9 mouse cellular contexts compared by ENCODE assay signal in genomic region chr17:35201787-35202186, GRCm38 (mm10). TPM values are rescaled to one million over a fixed set of nuclear protein-coding genes. Genes with fewer than 3 reads are reported as not detected.
DNase-seq lines count a peak whose midpoint lies in the region; ATAC-seq lines count a peak whose summit lies in the region.
"Had no signal": no experiment of that assay in that cellular context is flagged by ENCODE, and none has a peak within 500 bp of the region (broad histone marks: within the 10 kb centered on the region; RNA-seq: fewer than 3 reads in every experiment).

Tnf (minus strand) TSS chr17:35202007.

- no peaks in the 10 kb centered on the region for H3K36me3 ChIP-seq in heart, embryonic 11.5 days (ENCODE audit: control insufficient read depth, insufficient read depth, low read length)
- no peaks in the 10 kb centered on the region for H3K36me3 ChIP-seq in limb, embryonic 15.5 days
- H3K36me3 ChIP-seq: neural tube, embryonic 13.5 days had no signal

- H3K9ac ChIP-seq in heart, embryonic 11.5 days (ENCODE audit: low read depth, low read length) = no peak within 1 kb of the TSS
- no peak within 1 kb of the TSS for H3K9ac ChIP-seq in limb, embryonic 15.5 days
- H3K9ac ChIP-seq: neural tube, embryonic 13.5 days had no signal

- H3K9me3 ChIP-seq in heart, embryonic 11.5 days (replicated peaks; ENCODE audit: control insufficient read depth, low read length) = no peaks in the 10 kb centered on the region
- H3K9me3 ChIP-seq in limb, embryonic 15.5 days = no peaks in the 10 kb centered on the region
- H3K9me3 ChIP-seq: neural tube, embryonic 13.5 days had no signal

- WGBS in heart, embryonic 11.5 days (ENCODE audit: insufficient replicate concordance) = 26% methylated on average over 13 of the region's 13 CpGs
- 23% methylated on average over 13 of the region's 13 CpGs for WGBS in limb, embryonic 15.5 days

- no peak within 1 kb of the TSS for H3K4me3 ChIP-seq in heart, embryonic 11.5 days (ENCODE audit: low read depth, low read length)
- peak within 1 kb of the TSS; percentile 12; the same call in 1 of the 2 replicates for H3K4me3 ChIP-seq in limb, embryonic 15.5 days
- H3K4me3 ChIP-seq: neural tube, embryonic 13.5 days had no signal

- no peak within 1 kb of the TSS for H3K27ac ChIP-seq in heart, embryonic 11.5 days (ENCODE audit: low read depth, low read length)
- H3K27ac ChIP-seq in limb, embryonic 15.5 days = no peak within 1 kb of the TSS
- H3K27ac ChIP-seq: neural tube, embryonic 13.5 days had no signal

- DNase-seq in heart, adult 18-20 months = peak; percentile 75 to 86
- DNase-seq in heart, adult 8-10 months (ENCODE audit: low spot score) = peak; percentile 84
- peak; percentile 63 for DNase-seq in skeletal muscle tissue, adult 2 months (ENCODE audit: low read depth, low spot score)
- no peak for DNase-seq in cerebellum, adult 9-10 months
- no peak for DNase-seq in frontal cortex, postnatal 36 days (ENCODE audit: low spot score in 2 of 2)
- no peak for DNase-seq in cerebellum, adult 18-20 months

- no peaks in the 10 kb centered on the region for H3K4me1 ChIP-seq in heart, embryonic 11.5 days (ENCODE audit: control insufficient read depth, insufficient read depth, low read length)
- peaks cover 4% of the 10 kb centered on the region; the same call in 1 of the 2 replicates for H3K4me1 ChIP-seq in limb, embryonic 15.5 days
- H3K4me1 ChIP-seq: neural tube, embryonic 13.5 days had no signal

- H3K4me2 ChIP-seq in heart, embryonic 11.5 days = no peak within 1 kb of the TSS
- 0 out of 2 replicates have a peak within 1 kb of the TSS, but pooled peaks have one; percentile 5 for H3K4me2 ChIP-seq in limb, embryonic 15.5 days
- H3K4me2 ChIP-seq: neural tube, embryonic 13.5 days had no signal

- peaks cover 65% of the 10 kb centered on the region for H3K27me3 ChIP-seq in heart, embryonic 11.5 days (ENCODE audit: control insufficient read depth, insufficient read depth, low read length)
- peaks cover 54% of the 10 kb centered on the region for H3K27me3 ChIP-seq in limb, embryonic 15.5 days

- ATAC-seq in heart, embryonic 11.5 days (replicated peaks; ENCODE audit: insufficient number of reproducible peaks, low FRiP score, low TSS enrichment) = no peak
- no peak for ATAC-seq in limb, embryonic 15.5 days (ENCODE audit: insufficient number of reproducible peaks, low FRiP score, low TSS enrichment, low read depth)

RNA-seq across cellular contexts. Expression of gene Tnf, which starts in this region (rescaled TPM):
- under 1 TPM; 0.25 to 0.28 TPM for total RNA-seq in heart, adult 18-20 months (2021)
- polyA plus RNA-seq in heart, embryonic 11.5 days (2014; fragmentation: Nextera tagmentation; extraction: Ambion mirVana) = not detected in 2 replicates
- total RNA-seq in heart, adult 8-10 months (2022) = under 1 TPM; 0.25 to 0.97 (median 0.52) TPM
- 0.64 and 0.82 TPM in 2 replicates for polyA plus RNA-seq in limb, embryonic 15.5 days (2015; fragmentation: Nextera tagmentation; extraction: Ambion mirVana)

Comparison
In these comparisons a context has a peak if more than half of its experiments do, and no peak if none do; other contexts are left out.
1. Peak in DNase-seq in heart, adult 18-20 months; RNA of the gene not detected or under 1 TPM.
2. Peak in DNase-seq in heart, adult 8-10 months; RNA of the gene not detected or under 1 TPM.